In genomic region chr7:34296124-34296523, GRCm38 (mm10) we compare ENCODE assay signal across 22 mouse cellular contexts. TPM values are rescaled to one million over a fixed set of nuclear protein-coding genes. Genes with fewer than 3 reads are reported as not detected.
"Had no signal": no experiment of that assay in that cellular context is flagged by ENCODE, and none has a peak within 500 bp of the region (broad histone marks: within the 10 kb centered on the region; RNA-seq: fewer than 3 reads in every experiment).

No protein-coding gene starts in this region.

- H3K27me3 ChIP-seq: lung, embryonic 15.5 days; midbrain, embryonic 13.5 days; midbrain, embryonic 15.5 days; neural tube, embryonic 12.5 days; stomach, embryonic 15.5 days had no signal

- H3K4me2 ChIP-seq: lung, embryonic 15.5 days; midbrain, embryonic 11.5 days; midbrain, embryonic 13.5 days; midbrain, embryonic 15.5 days; neural tube, embryonic 12.5 days; stomach, embryonic 15.5 days had no signal

- H3K4me3 ChIP-seq: lung, embryonic 15.5 days; megakaryocyte, embryonic 14.5 days; midbrain, embryonic 13.5 days; midbrain, embryonic 15.5 days; neural tube, embryonic 12.5 days; stomach, embryonic 15.5 days had no signal

- H3K9me3 ChIP-seq: lung, embryonic 15.5 days; megakaryocyte, embryonic 14.5 days; midbrain, embryonic 13.5 days; midbrain, embryonic 15.5 days; neural tube, embryonic 12.5 days; stomach, embryonic 15.5 days had no signal

- DNase-seq: lung, adult 2 months; lung, postnatal 14 days; lung, postnatal 36 days; right cerebral cortex, postnatal 14 days; thymus, adult 2 months; thymus, postnatal 25 days; thymus, postnatal 4 days had no signal

- ATAC-seq: lung, postnatal 0 days; midbrain, embryonic 13.5 days; midbrain, embryonic 15.5 days had no signal

- H3K4me1 ChIP-seq: midbrain, embryonic 13.5 days; midbrain, embryonic 15.5 days; neural tube, embryonic 12.5 days had no signal

- H3K36me3 ChIP-seq: lung, embryonic 15.5 days; midbrain, embryonic 13.5 days; midbrain, embryonic 15.5 days; neural tube, embryonic 12.5 days; stomach, embryonic 15.5 days had no signal

- H3K27ac ChIP-seq: lung, embryonic 15.5 days; macrophage; midbrain, embryonic 13.5 days; midbrain, embryonic 15.5 days; neural tube, embryonic 12.5 days; stomach, embryonic 15.5 days; stomach, postnatal 0 days had no signal

- H3K9ac ChIP-seq: lung, embryonic 15.5 days; midbrain, embryonic 13.5 days; midbrain, embryonic 15.5 days; neural tube, embryonic 12.5 days; stomach, embryonic 15.5 days had no signal

RNA-seq across cellular contexts. Expression of gene Gm6096, which starts 45.3 kb away (rescaled TPM):
- polyA plus RNA-seq: lung, adult 2 months; lung, postnatal 0 days; macrophage; midbrain, embryonic 11.5 days; midbrain, embryonic 15.5 days; midbrain, postnatal 0 days; neural tube, embryonic 12.5 days; neural tube, embryonic 14.5 days; spleen, adult 2 months; stomach, embryonic 15.5 days; stomach, postnatal 0 days; testis, adult 2 months; thymus, adult 2 months; urinary bladder, adult 2 months had no signal
